In the genomic region with DNA sequence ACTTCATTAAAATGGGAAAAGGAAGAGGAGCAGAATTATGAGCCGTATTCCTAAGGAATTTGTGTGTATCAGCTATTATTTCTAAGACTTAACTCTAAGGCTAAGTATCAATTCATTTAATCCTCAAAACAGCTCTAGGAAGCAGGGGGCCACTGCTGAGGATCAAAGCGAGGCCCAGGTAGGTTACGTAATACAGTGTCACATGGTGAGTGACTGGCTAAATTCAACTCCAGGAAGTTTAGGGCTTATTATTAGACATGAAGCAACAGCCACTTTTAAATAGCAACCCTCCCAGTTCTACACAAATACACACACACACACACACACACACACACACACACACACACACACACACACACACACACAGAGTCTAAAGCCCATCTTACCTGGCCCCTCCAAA, we compare ENCODE assay signal across 25 mouse cellular contexts.
DNase-seq lines count a peak whose midpoint lies in the region; ATAC-seq and TF ChIP-seq lines count a peak whose summit lies in the region.
"Had no signal": no experiment of that assay in that cellular context is flagged by ENCODE, and none has a peak within 500 bp of the region (broad histone marks: within the 10 kb centered on the region; RNA-seq: fewer than 3 reads in every experiment).

No protein-coding gene starts in this region.

- intact Hi-C loops in gastrocnemius, postnatal 14 days (cut with DNase I; ENCODE audit: low total_unique reads), result no loop called here

- H3K4me2 ChIP-seq in intestine, postnatal 0 days (replicated peaks; ENCODE audit: low read depth), result no peak overlapping the region
- H3K4me2 ChIP-seq: embryonic facial prominence, embryonic 12.5 days; forebrain, embryonic 12.5 days; heart, embryonic 12.5 days; hindbrain, embryonic 12.5 days; limb, embryonic 13.5 days; liver, embryonic 15.5 days; midbrain, embryonic 12.5 days had no signal

- H3K27me3 ChIP-seq in intestine, postnatal 0 days (replicated peaks; ENCODE audit: control insufficient read depth, insufficient read depth, low read length), result no peaks in the 10 kb centered on the region
- H3K27me3 ChIP-seq in heart, embryonic 10.5 days (ENCODE audit: insufficient read depth, poor library complexity, severe bottlenecking), result no peaks in the 10 kb centered on the region
- H3K27me3 ChIP-seq: embryonic facial prominence, embryonic 12.5 days; forebrain, embryonic 12.5 days; heart, embryonic 12.5 days; limb, embryonic 13.5 days; liver, embryonic 15.5 days had no signal

- no peak for TF ChIP-seq CTCF in intestine, postnatal 0 days (IDR thresholded peaks at IDR 0.05; ENCODE audit: low read depth)

- ATAC-seq in intestine, postnatal 0 days, result peak; percentile 64; the same call in 1 of the 2 replicates
- ATAC-seq: CD4-positive, CD25-positive, alpha-beta regulatory T cell, adult 4 months had no signal

- H3K4me3 ChIP-seq in intestine, postnatal 0 days (ENCODE audit: low read depth, low read length), result no peak overlapping the region
- H3K4me3 ChIP-seq in heart, embryonic 10.5 days, result no peak overlapping the region
- H3K4me3 ChIP-seq: embryonic facial prominence, embryonic 12.5 days; erythroblast, embryonic 14.5 days; forebrain, embryonic 12.5 days; heart, embryonic 12.5 days; hindbrain, embryonic 12.5 days; limb, embryonic 13.5 days; liver, embryonic 15.5 days; midbrain, embryonic 12.5 days had no signal

- H3K9ac ChIP-seq in intestine, postnatal 0 days (ENCODE audit: low read depth, low read length), result no peak overlapping the region
- H3K9ac ChIP-seq: embryonic facial prominence, embryonic 12.5 days; forebrain, embryonic 12.5 days; heart, embryonic 12.5 days; hindbrain, embryonic 12.5 days; limb, embryonic 13.5 days; liver, embryonic 15.5 days; midbrain, embryonic 12.5 days had no signal

- DNase-seq in gastrocnemius, adult 18-20 months (ENCODE audit: low spot score), result peak; percentile 25
- DNase-seq in gastrocnemius, postnatal 14 days, result no peak
- peak; percentile 28 for DNase-seq in lung, postnatal 25 days (ENCODE audit: low spot score)
- no peak for DNase-seq in lung, postnatal 10 days
- no peak for DNase-seq in urinary bladder, postnatal 36 days (ENCODE audit: low spot score in 2 of 2)
- no peak for DNase-seq in heart, embryonic 10.5 days (ENCODE audit: low spot score)
- DNase-seq in layer of hippocampus, adult 8-10 months (ENCODE audit: low spot score in 2 of 2), result no peak
- DNase-seq: adrenal gland, postnatal 25 days; cerebellum, adult 9-11 months; heart, adult 11 months; kidney, adult 8-10 months; kidney, postnatal 14 days; thymus, adult 2 months; thymus, postnatal 4 days had no signal

- no peaks in the 10 kb centered on the region for H3K9me3 ChIP-seq in intestine, postnatal 0 days (ENCODE audit: control insufficient read depth)
- H3K9me3 ChIP-seq in heart, embryonic 10.5 days, result no peaks in the 10 kb centered on the region
- H3K9me3 ChIP-seq: embryonic facial prominence, embryonic 12.5 days; forebrain, embryonic 12.5 days; limb, embryonic 13.5 days; liver, embryonic 15.5 days; midbrain, embryonic 12.5 days had no signal

- WGBS in intestine, postnatal 0 days, result 39% methylated on average over 3 of the region's 3 CpGs
- 84% methylated on average over 3 of the region's 3 CpGs for WGBS in heart, embryonic 10.5 days

- H3K4me1 ChIP-seq in intestine, postnatal 0 days (replicated peaks; ENCODE audit: control insufficient read depth, insufficient read depth, low read length), result no peaks in the 10 kb centered on the region
- peaks cover 2% of the 10 kb centered on the region; the same call in 1 of the 2 replicates for H3K4me1 ChIP-seq in heart, embryonic 10.5 days
- H3K4me1 ChIP-seq: embryonic facial prominence, embryonic 12.5 days; forebrain, embryonic 12.5 days; hindbrain, embryonic 12.5 days; limb, embryonic 13.5 days; liver, embryonic 15.5 days; midbrain, embryonic 12.5 days had no signal

- H3K27ac ChIP-seq in intestine, postnatal 0 days (ENCODE audit: low read depth, low read length), result no peak overlapping the region
- no peak overlapping the region for H3K27ac ChIP-seq in heart, embryonic 10.5 days
- H3K27ac ChIP-seq: embryonic facial prominence, embryonic 12.5 days; forebrain, embryonic 12.5 days; hindbrain, embryonic 12.5 days; limb, embryonic 13.5 days; liver, embryonic 15.5 days; midbrain, embryonic 12.5 days; stomach, postnatal 0 days had no signal

- H3K36me3 ChIP-seq in intestine, postnatal 0 days (ENCODE audit: control insufficient read depth, insufficient read depth), result no peaks in the 10 kb centered on the region
- no peaks in the 10 kb centered on the region for H3K36me3 ChIP-seq in heart, embryonic 10.5 days
- H3K36me3 ChIP-seq: embryonic facial prominence, embryonic 12.5 days; forebrain, embryonic 12.5 days; heart, embryonic 12.5 days; hindbrain, embryonic 12.5 days; limb, embryonic 13.5 days; liver, embryonic 15.5 days; midbrain, embryonic 12.5 days had no signal

Comparison
In these comparisons a context has a peak if more than half of its experiments do, and no peak if none do; other contexts are left out.
1. DNase-seq: peak in gastrocnemius, adult 18-20 months (single experiment) and lung, postnatal 25 days (single experiment); none in gastrocnemius, postnatal 14 days (single experiment), lung, postnatal 10 days (single experiment), urinary bladder, postnatal 36 days (0 of 2), heart, embryonic 10.5 days (single experiment) and layer of hippocampus, adult 8-10 months (0 of 2).